Mouse (Mus musculus) liver, embryonic 14.5 days (tissue): ENCODE measurements around the gene Ush2a. TPM values are rescaled to one million over a fixed set of nuclear protein-coding genes. Genes with fewer than 3 reads are reported as not detected.

ENCODE experiments used
- ATAC-seq: fragments of 200-750 bp; cut with Nextera tagmentation; 2 replicates; pipeline ENCODE4 v1.8.0; 2017; ENCODE audit warnings: moderate number of reproducible peaks, mild to moderate bottlenecking, moderate library complexity; ENCODE audit not compliant: insufficient read depth
- DNase-seq, 3 experiments: peaks; one replicate each; pipeline ENCODE4 v3.0.0-alpha.2; 2012 to 2013; ENCODE audit warnings: low read depth in 3 of 3, low spot score in 3 of 3
- H3K27ac ChIP-seq: fragments of 300-500 bp; sonication (generic); 2 replicates; pipeline ENCODE4 v1.5.1; 2014; ENCODE audit warnings: moderate library complexity, mild to moderate bottlenecking, control low read depth, inconsistent platforms
- H3K27me3 ChIP-seq: fragments of 300-500 bp; sonication (generic); 2 replicates; pipeline ENCODE4 v1.6.1; 2014; ENCODE audit warnings: mild to moderate bottlenecking, low read length, moderate library complexity; ENCODE audit not compliant: control insufficient read depth, insufficient read depth
- H3K36me3 ChIP-seq: fragments of 300-500 bp; sonication (generic); replicated peaks from 2 replicates; pipeline ENCODE4 v1.6.1; 2014; ENCODE audit warnings: low read depth; ENCODE audit not compliant: control insufficient read depth, insufficient read depth
- H3K4me1 ChIP-seq, 2 experiments: fragments of 200-500 bp in 1 of 2; fragments of 300-500 bp in 1 of 2; sonication (generic) in 1 of 2; replicated peaks; 2 replicates each; pipeline ENCODE4 v1.6.1; 2012 to 2014; ENCODE audit warnings: antibody characterized with exemption in 1 of 2, inconsistent platforms in 1 of 2, low read length in 1 of 2; ENCODE audit not compliant: control insufficient read depth in 2 of 2, insufficient read depth in 2 of 2
- H3K4me2 ChIP-seq: fragments of 300-500 bp; sonication (generic); 2 replicates; pipeline ENCODE4 v1.6.1; 2014; ENCODE audit warnings: low read depth, mild to moderate bottlenecking, control low read depth, moderate library complexity
- H3K4me3 ChIP-seq, 2 experiments: fragments of 200-500 bp in 1 of 2; fragments of 300-500 bp in 1 of 2; sonication (generic) in 1 of 2; 2 replicates each; pipeline ENCODE4 v1.5.1; 2012 to 2014; ENCODE audit warnings: low read depth in 2 of 2, low read length in 2 of 2, mild to moderate bottlenecking in 2 of 2, control low read depth in 1 of 2, inconsistent platforms in 1 of 2, moderate library complexity in 1 of 2; ENCODE audit not compliant: insufficient read depth in 1 of 2
- H3K9ac ChIP-seq: fragments of 300-500 bp; sonication (generic); replicated peaks from 2 replicates; pipeline ENCODE4 v1.6.1; 2014; ENCODE audit warnings: mild to moderate bottlenecking, control low read depth, moderate library complexity
- H3K9me3 ChIP-seq: fragments of 300-500 bp; sonication (generic); 2 replicates; pipeline ENCODE4 v1.6.1; 2016; ENCODE audit warnings: low read length, mixed read lengths; ENCODE audit not compliant: control insufficient read depth
- CTCF ChIP-seq: IDR thresholded peaks from 2 replicates; pipeline ENCODE4 v1.5.1; 2016; ENCODE audit warnings: antibody characterized with exemption, low read depth, control low read depth
- EP300 ChIP-seq: IDR thresholded peaks from 2 replicates; pipeline ENCODE4 v1.6.1; 2016; ENCODE audit warnings: antibody characterized with exemption, low read depth
- WGBS: fragments of 180-500 bp; shearing (Covaris S2); extraction: QIAGEN DNeasy Blood & Tissue Kit; methylation state at CpG from one replicate; pipeline ENCODE4 v1.1.7; 2014; ENCODE audit not compliant: insufficient replicate concordance; 5-methylcytosine and 5-hydroxymethylcytosine counted together
- polyA plus RNA-seq, 2 experiments: library from polyadenylated mRNA; depleted of rRNA in 1 of 2; stranded (reverse) in 1 of 2; unstranded in 1 of 2; fragments of >200 nt; fragmentation: Nextera tagmentation in 1 of 2; extraction: Ambion mirVana in 1 of 2; gene quantifications; 2 replicates each; pipeline versions ENCODE4 v1.2.1 to v1.2.3; 2012 to 2014

The Ush2a gene
- polyA plus RNA-seq, 2 experiments: 0.02 TPM; not detected in 1

DNA sequence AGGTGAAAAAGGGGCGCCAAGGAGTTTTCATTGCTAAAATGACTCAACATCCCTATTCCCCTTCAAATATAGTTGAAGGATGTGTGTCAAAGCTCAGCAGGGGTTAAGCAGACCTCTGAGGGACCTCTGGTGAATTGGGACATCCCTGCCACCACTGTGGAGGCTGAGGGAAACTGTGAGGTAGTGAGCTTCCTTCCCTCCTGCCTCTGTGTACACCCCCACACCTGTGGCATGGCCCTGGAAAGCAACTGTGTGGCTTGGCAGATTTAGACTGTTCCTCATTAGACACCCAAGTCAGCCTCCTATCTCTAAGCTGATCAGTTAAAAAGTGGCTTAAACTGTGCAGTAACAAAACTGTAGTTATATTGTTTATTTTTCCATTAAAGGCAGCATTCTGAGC is 275.2 kb downstream of the Ush2a start:
- no peak overlapping the region for H3K9ac ChIP-seq
- H3K9me3 ChIP-seq: no peaks in the 10 kb centered on the region
- TF ChIP-seq CTCF (no peak), EP300 (no peak)
- H3K27ac ChIP-seq: no peak overlapping the region
- ATAC-seq: no peak
- no peaks in the 10 kb centered on the region for H3K36me3 ChIP-seq
- no peak overlapping the region for H3K4me3 ChIP-seq
- no peak overlapping the region for H3K4me2 ChIP-seq
- no peaks in the 10 kb centered on the region for H3K4me1 ChIP-seq
- no peaks in the 10 kb centered on the region for H3K27me3 ChIP-seq
- no peak for DNase-seq
- 57% methylated on average over 1 of the region's 1 CpGs for WGBS

DNA sequence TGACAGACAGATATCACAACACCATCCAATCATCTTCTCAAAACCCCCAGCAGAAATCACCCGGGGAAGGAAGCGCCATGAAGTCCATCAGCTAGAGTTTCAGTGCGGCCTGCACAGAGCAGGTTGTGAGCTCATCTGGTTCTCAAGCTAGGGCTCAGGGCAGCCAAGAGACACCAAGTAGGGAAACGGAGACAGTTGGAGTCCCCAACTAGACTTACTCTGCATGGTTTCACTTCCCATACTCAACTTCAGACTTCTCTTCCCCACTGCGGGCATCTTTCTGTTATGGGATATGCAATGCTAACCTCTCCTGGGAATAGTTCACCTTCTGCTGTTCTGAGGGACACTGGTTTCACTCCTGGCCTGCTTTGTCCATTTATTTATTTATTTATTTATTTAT is 277.8 kb downstream of the Ush2a start:
- no peaks in the 10 kb centered on the region for H3K27me3 ChIP-seq
- WGBS: 77% methylated on average over 5 of the region's 5 CpGs
- no peaks in the 10 kb centered on the region for H3K9me3 ChIP-seq
- no peak overlapping the region for H3K4me2 ChIP-seq
- ATAC-seq (no peak), DNase-seq (no peak)
- no peak overlapping the region for H3K9ac ChIP-seq
- H3K36me3 ChIP-seq: no peaks in the 10 kb centered on the region
- no peaks in the 10 kb centered on the region for H3K4me1 ChIP-seq
- H3K27ac ChIP-seq: no peak overlapping the region
- TF ChIP-seq EP300 (no peak), CTCF (no peak)
- no peak overlapping the region for H3K4me3 ChIP-seq

GRCm38 (mm10) chr1:188541492-188541891 is 279.7 kb downstream of the Ush2a start:
- H3K27me3 ChIP-seq: no peaks in the 10 kb centered on the region
- 70% methylated on average over 3 of the region's 3 CpGs for WGBS
- no peak overlapping the region for H3K4me3 ChIP-seq
- TF ChIP-seq CTCF: no peak
- TF ChIP-seq EP300: no peak
- no peak for ATAC-seq
- no peaks in the 10 kb centered on the region for H3K9me3 ChIP-seq
- no peaks in the 10 kb centered on the region for H3K4me1 ChIP-seq
- no peaks in the 10 kb centered on the region for H3K36me3 ChIP-seq
- H3K9ac ChIP-seq: no peak overlapping the region
- no peak overlapping the region for H3K4me2 ChIP-seq
- DNase-seq: no peak
- H3K27ac ChIP-seq: no peak overlapping the region

- no peaks in the 10 kb centered on the region for H3K4me1 ChIP-seq
- 15% methylated on average over 1 of the region's 1 CpGs for WGBS
- H3K4me2 ChIP-seq: no peak overlapping the region
- DNase-seq (no peak), ATAC-seq (no peak)
- H3K27ac ChIP-seq: no peak overlapping the region
- H3K9me3 ChIP-seq: no peaks in the 10 kb centered on the region
- no peaks in the 10 kb centered on the region for H3K36me3 ChIP-seq
- TF ChIP-seq CTCF: 0 out of 2 replicates have a peak, but pooled peaks have one; percentile 3
- TF ChIP-seq EP300: no peak
- H3K9ac ChIP-seq: no peak overlapping the region
- no peak overlapping the region for H3K4me3 ChIP-seq
- H3K27me3 ChIP-seq: no peaks in the 10 kb centered on the region
Measured at GRCm38 (mm10) chr1:188543364-188543763, 281.5 kb downstream of the Ush2a start.

DNA sequence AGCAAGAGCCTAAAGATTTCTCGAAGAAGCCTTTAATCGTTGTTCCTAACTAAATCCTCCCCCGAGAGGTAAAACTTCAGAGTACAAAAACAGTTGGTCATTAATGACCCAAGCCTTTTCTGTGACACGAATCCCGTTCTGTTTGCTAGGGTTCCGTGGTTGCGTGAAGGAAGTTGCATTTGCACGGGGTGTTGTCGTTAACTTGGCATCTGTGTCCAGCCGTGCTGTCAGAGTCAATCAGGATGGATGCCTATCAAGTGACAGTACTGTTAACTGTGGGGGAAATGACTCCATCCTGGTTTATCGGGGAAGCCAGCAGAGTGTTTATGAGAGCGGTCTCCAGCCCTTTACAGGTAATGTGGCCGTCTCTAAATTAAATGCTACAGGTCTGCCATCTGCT is 287.9 kb downstream of the Ush2a start:
- H3K9me3 ChIP-seq: no peaks in the 10 kb centered on the region
- H3K27ac ChIP-seq: no peak overlapping the region
- H3K4me3 ChIP-seq: no peak overlapping the region
- no peak overlapping the region for H3K4me2 ChIP-seq
- no peak for ATAC-seq
- H3K9ac ChIP-seq: no peak overlapping the region
- no peaks in the 10 kb centered on the region for H3K36me3 ChIP-seq
- DNase-seq: no peak
- WGBS: 37% methylated on average over 13 of the region's 13 CpGs
- TF ChIP-seq EP300 (no peak), CTCF (no peak)
- no peaks in the 10 kb centered on the region for H3K27me3 ChIP-seq
- no peaks in the 10 kb centered on the region for H3K4me1 ChIP-seq
